Mouse (Mus musculus): Measurements from ENCODE around the gene Slc17a8.

DNA sequence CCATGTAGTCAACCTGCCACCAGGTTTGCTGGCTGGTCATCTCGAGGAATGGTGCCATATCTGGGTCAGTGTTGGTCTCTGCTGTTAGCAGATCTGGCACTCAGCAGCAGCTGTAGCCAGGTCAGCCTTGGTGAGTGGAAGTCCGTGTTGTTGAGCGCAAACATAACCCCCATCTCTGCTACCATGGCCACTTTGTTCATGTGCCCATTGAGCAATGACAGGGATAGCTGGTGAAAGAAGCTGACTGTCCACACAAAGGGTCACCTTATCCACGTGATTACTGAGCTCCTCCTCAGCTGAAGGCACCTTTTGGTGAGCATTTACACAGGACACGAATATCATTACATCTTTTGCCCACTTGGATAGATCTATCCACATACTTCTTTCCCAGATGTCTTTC lies 68.0 kb downstream of the Slc17a8 start:
- no peak for TF ChIP-seq GATA1 (IDR thresholded peaks at IDR 0.05; ENCODE audit: borderline replicate concordance, low read length)
- no peak for TF ChIP-seq FLI1 (IDR thresholded peaks at IDR 0.05; ENCODE audit: low read length)
